Mouse (Mus musculus): ENCODE measurements around the gene Osm. TPM values are rescaled to one million over a fixed set of nuclear protein-coding genes. Genes with fewer than 3 reads are reported as not detected.

Osm gene
- polyA plus RNA-seq, 1 experiment from 2014 or later, result not detected

GRCm38 (mm10) chr11:4247201-4247959 is 11.2 kb downstream of the Osm start:
- Histone ChIP-seq H3K9ac (replicated peaks; ENCODE audit: low read depth, low read length) (no peak overlapping the region), H3K27ac (ENCODE audit: low read length) (no peak overlapping the region), H3K9me3 (ENCODE audit: control insufficient read depth, low read length) (no peaks in the 10 kb centered on the region), H3K36me3 (ENCODE audit: control insufficient read depth, insufficient read depth) (no peaks in the 10 kb centered on the region), H3K4me1 (replicated peaks; ENCODE audit: control insufficient read depth, insufficient read depth, low read length) (no peaks in the 10 kb centered on the region), H3K4me2 (ENCODE audit: low read length) (no peak overlapping the region), H3K4me3 (replicated peaks; ENCODE audit: low read length) (no peak overlapping the region), H3K27me3 (replicated peaks; ENCODE audit: control insufficient read depth, insufficient read depth, low read length) (no peaks in the 10 kb centered on the region)
- ATAC-seq, result no peak
- WGBS, result 85% methylated on average over 14 of the region's 14 CpGs

DNA sequence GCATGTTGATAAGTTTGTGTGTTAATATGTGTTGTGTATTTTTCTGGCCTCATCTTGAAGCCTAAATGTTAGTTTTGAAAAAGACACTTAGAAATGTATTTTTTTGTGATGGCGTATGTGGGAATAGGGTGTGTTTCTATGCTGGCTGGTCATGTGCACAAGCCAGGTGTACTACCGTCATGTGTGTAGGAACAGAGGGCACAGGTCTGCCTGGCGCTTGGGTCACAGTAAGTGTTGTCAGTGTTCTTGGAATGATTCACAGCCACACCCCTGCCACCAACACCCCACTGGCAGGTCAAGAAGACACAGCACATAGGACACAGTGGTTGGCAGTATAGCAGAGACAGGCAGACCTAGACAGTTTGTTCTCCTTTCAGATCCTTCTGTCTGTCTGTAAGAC is 12.9 kb downstream of the Osm start:
- no peaks in the 10 kb centered on the region for H3K27me3 ChIP-seq (replicated peaks; ENCODE audit: control insufficient read depth, insufficient read depth, low read length)
- no peaks in the 10 kb centered on the region for H3K4me1 ChIP-seq (replicated peaks; ENCODE audit: control insufficient read depth, insufficient read depth, low read length)
- no peak overlapping the region for H3K4me2 ChIP-seq (ENCODE audit: low read length)
- no peak overlapping the region for H3K27ac ChIP-seq (ENCODE audit: low read length)
- ATAC-seq, result no peak
- H3K9me3 ChIP-seq (ENCODE audit: control insufficient read depth, low read length), result no peaks in the 10 kb centered on the region
- 97% methylated on average over 3 of the region's 3 CpGs for WGBS
- no peaks in the 10 kb centered on the region for H3K36me3 ChIP-seq (ENCODE audit: control insufficient read depth, insufficient read depth)
- H3K9ac ChIP-seq (replicated peaks; ENCODE audit: low read depth, low read length), result no peak overlapping the region
- H3K4me3 ChIP-seq (replicated peaks; ENCODE audit: low read length), result no peak overlapping the region

GRCm38 (mm10) chr11:4250290-4250689 is 14.1 kb downstream of the Osm start:
- 78% methylated on average over 7 of the region's 7 CpGs for WGBS
- no peak overlapping the region for H3K4me2 ChIP-seq (ENCODE audit: low read length)
- H3K36me3 ChIP-seq (ENCODE audit: control insufficient read depth, insufficient read depth), result no peaks in the 10 kb centered on the region
- no peak overlapping the region for H3K27ac ChIP-seq (ENCODE audit: low read length)
- no peak overlapping the region for H3K4me3 ChIP-seq (replicated peaks; ENCODE audit: low read length)
- H3K9ac ChIP-seq (replicated peaks; ENCODE audit: low read depth, low read length), result no peak overlapping the region
- no peak for ATAC-seq
- no peaks in the 10 kb centered on the region for H3K9me3 ChIP-seq (ENCODE audit: control insufficient read depth, low read length)
- H3K4me1 ChIP-seq (replicated peaks; ENCODE audit: control insufficient read depth, insufficient read depth, low read length), result no peaks in the 10 kb centered on the region
- H3K27me3 ChIP-seq (replicated peaks; ENCODE audit: control insufficient read depth, insufficient read depth, low read length), result no peaks in the 10 kb centered on the region

DNA sequence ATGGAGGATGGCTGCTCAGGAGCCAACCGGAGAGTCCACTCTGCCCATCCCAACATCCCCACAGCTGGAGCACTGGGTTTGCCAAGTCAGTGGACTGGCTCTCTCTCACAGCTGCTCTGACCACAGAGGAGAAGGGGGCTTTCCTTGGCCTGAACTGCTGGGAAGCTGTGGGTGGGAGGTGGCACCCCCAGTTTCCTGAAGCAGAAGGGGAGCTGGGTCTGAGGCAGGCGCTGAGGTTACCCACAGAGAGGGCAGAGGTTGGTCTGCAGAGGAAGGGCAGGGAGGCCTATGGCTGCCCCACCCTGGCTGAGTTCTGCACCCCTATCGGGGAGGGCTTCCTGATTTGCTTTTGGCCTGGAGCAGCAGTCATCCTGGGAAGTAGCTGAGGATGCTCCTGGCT is 15.2 kb downstream of the Osm start:
- Histone ChIP-seq H3K4me2 (ENCODE audit: low read length) (no peak overlapping the region), H3K4me3 (replicated peaks; ENCODE audit: low read length) (no peak overlapping the region), H3K9me3 (ENCODE audit: control insufficient read depth, low read length) (no peaks in the 10 kb centered on the region), H3K9ac (replicated peaks; ENCODE audit: low read depth, low read length) (no peak overlapping the region), H3K36me3 (ENCODE audit: control insufficient read depth, insufficient read depth) (no peaks in the 10 kb centered on the region), H3K4me1 (replicated peaks; ENCODE audit: control insufficient read depth, insufficient read depth, low read length) (no peaks in the 10 kb centered on the region), H3K27me3 (replicated peaks; ENCODE audit: control insufficient read depth, insufficient read depth, low read length) (no peaks in the 10 kb centered on the region), H3K27ac (ENCODE audit: low read length) (no peak overlapping the region)
- 80% methylated on average over 3 of the region's 3 CpGs for WGBS
- ATAC-seq, result no peak

GRCm38 (mm10) chr11:4252886-4253285 is 16.7 kb downstream of the Osm start:
- Histone ChIP-seq H3K36me3 (ENCODE audit: control insufficient read depth, insufficient read depth) (no peaks in the 10 kb centered on the region), H3K4me2 (ENCODE audit: low read length) (no peak overlapping the region), H3K4me1 (replicated peaks; ENCODE audit: control insufficient read depth, insufficient read depth, low read length) (no peaks in the 10 kb centered on the region), H3K27me3 (replicated peaks; ENCODE audit: control insufficient read depth, insufficient read depth, low read length) (no peaks in the 10 kb centered on the region), H3K9me3 (ENCODE audit: control insufficient read depth, low read length) (no peaks in the 10 kb centered on the region), H3K4me3 (replicated peaks; ENCODE audit: low read length) (no peak overlapping the region), H3K27ac (ENCODE audit: low read length) (no peak overlapping the region), H3K9ac (replicated peaks; ENCODE audit: low read depth, low read length) (no peak overlapping the region)
- no peak for ATAC-seq
- WGBS, result 80% methylated on average over 2 of the region's 2 CpGs

DNA sequence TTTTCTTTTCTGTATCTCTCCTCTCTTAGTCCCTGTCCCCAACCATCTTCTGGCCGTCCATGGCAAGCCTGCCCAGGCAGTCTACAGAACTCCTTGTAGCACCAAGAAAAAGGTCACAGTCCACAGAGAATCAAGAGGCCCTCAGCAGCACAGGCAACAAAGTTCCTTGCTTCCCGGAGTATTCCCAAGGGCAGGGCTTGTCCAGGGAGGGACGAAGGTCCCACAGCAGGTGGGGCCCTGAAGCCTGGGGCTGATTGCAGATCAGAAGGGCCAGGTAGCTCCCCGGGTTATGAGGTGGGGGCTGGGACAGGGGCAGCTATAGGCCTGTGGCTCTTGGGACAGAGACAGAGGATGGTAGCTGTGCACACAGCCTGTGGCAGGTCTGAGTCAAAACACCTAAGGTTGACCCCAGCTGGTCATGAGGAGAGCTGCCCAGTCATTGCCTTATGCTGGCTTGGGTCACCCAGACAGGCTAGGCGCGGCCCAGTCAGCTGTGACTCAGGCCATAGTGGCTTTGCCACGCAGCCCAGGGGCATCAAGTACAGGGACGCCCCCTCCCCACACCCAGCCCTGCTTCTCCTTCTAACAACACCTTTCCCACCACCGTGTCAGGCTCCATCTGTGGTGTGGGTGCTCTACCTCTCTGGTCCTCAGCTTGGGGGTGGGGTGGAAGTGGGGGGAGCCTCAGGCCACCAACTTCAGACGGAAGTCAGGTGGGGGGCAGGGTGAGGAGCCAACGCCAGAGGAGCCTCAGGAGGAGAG is 20.8 kb downstream of the Osm start, which contains the start of gene Lif:
TSS of gene Lif (plus strand) at position 712 of the 762 bp plus-strand sequence.
- H3K9me3 ChIP-seq (ENCODE audit: control insufficient read depth, low read length), result no peaks in the 10 kb centered on the region

GRCm38 (mm10) chr11:4257756-4258155 is 21.5 kb downstream of the Osm start:
- Histone ChIP-seq H3K27me3 (replicated peaks; ENCODE audit: control insufficient read depth, insufficient read depth, low read length) (no peaks in the 10 kb centered on the region), H3K4me2 (ENCODE audit: low read length) (no peak overlapping the region), H3K4me3 (replicated peaks; ENCODE audit: low read length) (no peak overlapping the region), H3K4me1 (replicated peaks; ENCODE audit: control insufficient read depth, insufficient read depth, low read length) (peaks cover 18% of the 10 kb centered on the region), H3K36me3 (ENCODE audit: control insufficient read depth, insufficient read depth) (no peaks in the 10 kb centered on the region), H3K9me3 (ENCODE audit: control insufficient read depth, low read length) (no peaks in the 10 kb centered on the region), H3K27ac (ENCODE audit: low read length) (no peak overlapping the region), H3K9ac (replicated peaks; ENCODE audit: low read depth, low read length) (no peak overlapping the region)
- WGBS, result 53% methylated on average over 5 of the region's 5 CpGs
- no peak for ATAC-seq

More for the DNA sequence above, 20.8 kb downstream of the Osm start, which contains the start of gene Lif:
- ATAC-seq, result no peak
- H3K27ac ChIP-seq (ENCODE audit: low read length), result no peak within 1 kb of the TSS
- 71% methylated on average over 11 of the region's 11 CpGs for WGBS
- H3K9ac ChIP-seq (replicated peaks; ENCODE audit: low read depth, low read length), result no peak within 1 kb of the TSS
- no peak within 1 kb of the TSS for H3K4me3 ChIP-seq (replicated peaks; ENCODE audit: low read length)
- no peaks in the 10 kb centered on the region for H3K27me3 ChIP-seq (replicated peaks; ENCODE audit: control insufficient read depth, insufficient read depth, low read length)
- no peak within 1 kb of the TSS for H3K4me2 ChIP-seq (ENCODE audit: low read length)
- peaks cover 16% of the 10 kb centered on the region for H3K4me1 ChIP-seq (replicated peaks; ENCODE audit: control insufficient read depth, insufficient read depth, low read length)
- no peaks in the 10 kb centered on the region for H3K36me3 ChIP-seq (ENCODE audit: control insufficient read depth, insufficient read depth)

- Histone ChIP-seq H3K9me3 (ENCODE audit: control insufficient read depth, low read length) (no peaks in the 10 kb centered on the region), H3K27ac (ENCODE audit: low read length) (no peak overlapping the region), H3K9ac (replicated peaks; ENCODE audit: low read depth, low read length) (no peak overlapping the region), H3K4me2 (ENCODE audit: low read length) (peak overlapping the region; percentile 40), H3K27me3 (replicated peaks; ENCODE audit: control insufficient read depth, insufficient read depth, low read length) (no peaks in the 10 kb centered on the region), H3K4me1 (replicated peaks; ENCODE audit: control insufficient read depth, insufficient read depth, low read length) (peaks cover 18% of the 10 kb centered on the region), H3K36me3 (ENCODE audit: control insufficient read depth, insufficient read depth) (no peaks in the 10 kb centered on the region), H3K4me3 (replicated peaks; ENCODE audit: low read length) (no peak overlapping the region)
- peak; percentile 58 for ATAC-seq
- WGBS, result under 1% methylated on average over 7 of the region's 7 CpGs
These were observed 22.4 kb downstream of the Osm start for GRCm38 (mm10) chr11:4258657-4259082.

GRCm38 (mm10) chr11:4260463-4261187 is 24.4 kb downstream of the Osm start:
- H3K27me3 ChIP-seq (replicated peaks; ENCODE audit: control insufficient read depth, insufficient read depth, low read length), result peaks cover 11% of the 10 kb centered on the region
- no peak overlapping the region for H3K4me3 ChIP-seq (replicated peaks; ENCODE audit: low read length)
- H3K9ac ChIP-seq (replicated peaks; ENCODE audit: low read depth, low read length), result no peak overlapping the region
- H3K9me3 ChIP-seq (ENCODE audit: control insufficient read depth, low read length), result no peaks in the 10 kb centered on the region
- no peak overlapping the region for H3K27ac ChIP-seq (ENCODE audit: low read length)
- H3K4me1 ChIP-seq (replicated peaks; ENCODE audit: control insufficient read depth, insufficient read depth, low read length), result peaks cover 18% of the 10 kb centered on the region
- H3K36me3 ChIP-seq (ENCODE audit: control insufficient read depth, insufficient read depth), result no peaks in the 10 kb centered on the region
- H3K4me2 ChIP-seq (ENCODE audit: low read length), result peak overlapping the region; percentile 24
- peak; percentile 32 for ATAC-seq
- 23% methylated on average over 14 of the region's 14 CpGs for WGBS

Measured in forebrain, embryonic 16.5 days (tissue).